Mouse (Mus musculus) hindbrain, embryonic 10.5 days (tissue): ENCODE data around the gene Tmem101. TPM values are rescaled to one million over a fixed set of nuclear protein-coding genes. Genes with fewer than 3 reads are reported as not detected.

Experiments used
- polyA plus RNA-seq: library from polyadenylated mRNA; unstranded; fragments of >200 nt; fragmentation: Nextera tagmentation; extraction: Ambion mirVana; gene quantifications from 2 replicates; pipeline ENCODE4 v1.2.1, GENCODE M21; 2016

The Tmem101 gene
- polyA plus RNA-seq, 1 experiment from 2014 or later, result 36.1 TPM

Other genes with a start within 250 kb of the Tmem101 start
- 1.1 and 1.3 TPM in 2 replicates for gene Sost, start 189.4 kb downstream of the Tmem101 start, polyA plus RNA-seq
- not detected in 2 replicates for gene Cfap97d1, start 172.1 kb downstream of the Tmem101 start, polyA plus RNA-seq
- gene Dusp3, start 169.4 kb downstream of the Tmem101 start, polyA plus RNA-seq, result 11.6 and 12.4 TPM in 2 replicates
- gene Mpp3, start 127.9 kb downstream of the Tmem101 start, polyA plus RNA-seq, result 14.4 and 27.4 TPM in 2 replicates
- gene Cd300lg, start 114.9 kb downstream of the Tmem101 start, polyA plus RNA-seq, result 0.12 and 0.35 TPM in 2 replicates
- 12.8 and 18.6 TPM in 2 replicates for gene Mpp2, start 67.9 kb downstream of the Tmem101 start, polyA plus RNA-seq
- gene Ppy, start 55.1 kb downstream of the Tmem101 start, polyA plus RNA-seq, result not detected in 2 replicates
- 0.50 and 0.97 TPM in 2 replicates for gene Pyy, start 48.6 kb downstream of the Tmem101 start, polyA plus RNA-seq
- 0.10 TPM in 1 of 2 replicates, not detected in the other for gene Nags, start 10.9 kb downstream of the Tmem101 start, polyA plus RNA-seq
- gene Lsm12, start 28.9 kb upstream of the Tmem101 start, polyA plus RNA-seq, result 119 and 148 TPM in 2 replicates
- gene G6pc3, start 33.2 kb upstream of the Tmem101 start, polyA plus RNA-seq, result 32.3 and 37.8 TPM in 2 replicates
- 70.3 and 101 TPM in 2 replicates for gene Hdac5, start 73.8 kb upstream of the Tmem101 start, polyA plus RNA-seq
- gene BC030867, start 92.5 kb upstream of the Tmem101 start, polyA plus RNA-seq, result 20.9 and 28.3 TPM in 2 replicates
- gene Asb16, start 112.3 kb upstream of the Tmem101 start, polyA plus RNA-seq, result 0.08 TPM in 1 of 2 replicates, not detected in the other
- 52.3 and 69.6 TPM in 2 replicates for gene Tmub2, start 128.5 kb upstream of the Tmem101 start, polyA plus RNA-seq
- 16.8 and 18.7 TPM in 2 replicates for gene Atxn7l3, start 140.2 kb upstream of the Tmem101 start, polyA plus RNA-seq
- gene Ubtf, start 163.3 kb upstream of the Tmem101 start, polyA plus RNA-seq, result 82.6 and 91.7 TPM in 2 replicates
- 35.8 and 38.0 TPM in 2 replicates for gene Slc4a1, start 209.8 kb upstream of the Tmem101 start, polyA plus RNA-seq
- gene Rundc3a, start 237.0 kb upstream of the Tmem101 start, polyA plus RNA-seq, result 23.5 and 57.0 TPM in 2 replicates